Mouse (Mus musculus) small intestine, adult 2 months (tissue): Measurements from ENCODE around the gene Pepd. TPM values are rescaled to one million over a fixed set of nuclear protein-coding genes. Genes with fewer than 3 reads are reported as not detected.

ENCODE experiments used
- H3K27ac ChIP-seq: fragments of 200-500 bp; 2 replicates; pipeline ENCODE4 v1.5.1; 2012; ENCODE audit warnings: low read depth, low read length, control low read depth, inconsistent platforms; ENCODE audit not compliant: insufficient read depth
- H3K27me3 ChIP-seq: fragments of 200-500 bp; 2 replicates; pipeline ENCODE4 v1.6.1; 2012; ENCODE audit warnings: mild to moderate bottlenecking, moderate library complexity, low read length, inconsistent platforms; ENCODE audit not compliant: control insufficient read depth, insufficient read depth
- H3K36me3 ChIP-seq: fragments of 200-500 bp; 2 replicates; pipeline ENCODE4 v1.6.1; 2012; ENCODE audit warnings: mild to moderate bottlenecking, low read length, control low read depth, inconsistent platforms; ENCODE audit not compliant: control insufficient read depth, insufficient read depth
- H3K4me1 ChIP-seq: fragments of 200-500 bp; 2 replicates; pipeline ENCODE4 v1.6.1; 2012; ENCODE audit warnings: low read length, inconsistent platforms, mixed read lengths; ENCODE audit not compliant: control insufficient read depth, insufficient read depth, insufficient read length
- H3K4me3 ChIP-seq: fragments of 200-500 bp; 2 replicates; pipeline ENCODE4 v1.5.1; 2012; ENCODE audit warnings: low read depth, mild to moderate bottlenecking, control low read depth, inconsistent platforms, low read length, moderate library complexity
- CTCF ChIP-seq: fragments of 200-500 bp; IDR thresholded peaks from 2 replicates; pipeline ENCODE4 v1.5.1; 2012; ENCODE audit warnings: low read depth, mild to moderate bottlenecking, control low read depth, inconsistent platforms, low read length, moderate library complexity, mixed read lengths; ENCODE audit not compliant: insufficient replicate concordance, insufficient read length; ENCODE audit errors: extremely low read depth
- POLR2A ChIP-seq: fragments of 200-500 bp; IDR thresholded peaks from 2 replicates; pipeline ENCODE4 v1.6.1; 2012; ENCODE audit warnings: low read depth, mild to moderate bottlenecking, control low read depth, inconsistent platforms, low read length, moderate library complexity
- WGBS: fragments of 180-500 bp; shearing (Covaris S2); methylation state at CpG from one replicate; pipeline ENCODE4 v1.1.7; 2018; 5-methylcytosine and 5-hydroxymethylcytosine counted together
- polyA plus RNA-seq: library from polyadenylated mRNA; depleted of rRNA; stranded (reverse); fragments of >200 nt; gene quantifications from 2 replicates; pipeline ENCODE4 v1.2.3, GENCODE M21; 2012

The Pepd gene
- polyA plus RNA-seq, 1 experiment, result 1,106 TPM

- Histone ChIP-seq H3K27ac (no peak overlapping the region), H3K36me3 (peaks cover 24% of the 10 kb centered on the region), H3K27me3 (no peaks in the 10 kb centered on the region), H3K4me3 (no peak overlapping the region), H3K4me1 (peaks cover 13% of the 10 kb centered on the region)
- 86% methylated on average over 4 of the region's 4 CpGs for WGBS
- TF ChIP-seq CTCF (no peak), POLR2A (no peak)
These were observed 111.1 kb downstream of the Pepd start for GRCm38 (mm10) chr7:35023251-35023650.

- Histone ChIP-seq H3K36me3 (peaks cover 24% of the 10 kb centered on the region), H3K27me3 (no peaks in the 10 kb centered on the region), H3K4me3 (no peak overlapping the region), H3K27ac (no peak overlapping the region), H3K4me1 (peaks cover 15% of the 10 kb centered on the region)
- WGBS, result 73% methylated on average over 1 of the region's 1 CpGs
- TF ChIP-seq POLR2A, result no peak
- no peak for TF ChIP-seq CTCF
These were observed 112.2 kb downstream of the Pepd start for GRCm38 (mm10) chr7:35024426-35024825.

- Histone ChIP-seq H3K4me3 (no peak overlapping the region), H3K27ac (no peak overlapping the region), H3K4me1 (peaks cover 26% of the 10 kb centered on the region), H3K27me3 (no peaks in the 10 kb centered on the region), H3K36me3 (peaks cover 26% of the 10 kb centered on the region)
- 44% methylated on average over 5 of the region's 5 CpGs for WGBS
- TF ChIP-seq POLR2A (no peak), CTCF (peak; percentile 93)
These were observed 113.5 kb downstream of the Pepd start for GRCm38 (mm10) chr7:35025409-35026275.

- TF ChIP-seq POLR2A (no peak), CTCF (no peak)
- WGBS, result 69% methylated on average over 4 of the region's 4 CpGs
- Histone ChIP-seq H3K4me1 (peaks cover 26% of the 10 kb centered on the region), H3K27me3 (no peaks in the 10 kb centered on the region), H3K36me3 (peaks cover 23% of the 10 kb centered on the region), H3K4me3 (no peak overlapping the region), H3K27ac (no peak overlapping the region)
These were observed 114.1 kb downstream of the Pepd start for GRCm38 (mm10) chr7:35026276-35026630.

GRCm38 (mm10) chr7:35026838-35027291 is 114.7 kb downstream of the Pepd start:
- TF ChIP-seq CTCF (peak; percentile 71; the same call in 1 of the 2 replicates), POLR2A (no peak)
- 44% methylated on average over 3 of the region's 3 CpGs for WGBS
- Histone ChIP-seq H3K27me3 (no peaks in the 10 kb centered on the region), H3K27ac (peak overlapping the region; percentile 99), H3K4me3 (peak overlapping the region; percentile 68), H3K4me1 (peaks cover 26% of the 10 kb centered on the region), H3K36me3 (peaks cover 24% of the 10 kb centered on the region)

- 36% methylated on average over 9 of the region's 9 CpGs for WGBS
- peak overlapping the region; percentile 99 for H3K27ac ChIP-seq
These were observed 115.7 kb downstream of the Pepd start for GRCm38 (mm10) chr7:35027801-35028420.

GRCm38 (mm10) chr7:35028559-35028958 is 116.4 kb downstream of the Pepd start:
- Histone ChIP-seq H3K4me3 (peak overlapping the region; percentile 68), H3K27me3 (no peaks in the 10 kb centered on the region), H3K27ac (peak overlapping the region; percentile 99), H3K4me1 (peaks cover 26% of the 10 kb centered on the region), H3K36me3 (peaks cover 34% of the 10 kb centered on the region)
- 16% methylated on average over 16 of the region's 16 CpGs for WGBS
- TF ChIP-seq POLR2A (no peak), CTCF (no peak)

More at GRCm38 (mm10) chr7:35027801-35028420, 115.7 kb downstream of the Pepd start:
- Histone ChIP-seq H3K4me1 (peaks cover 26% of the 10 kb centered on the region), H3K4me3 (peak overlapping the region; percentile 68), H3K27me3 (no peaks in the 10 kb centered on the region), H3K36me3 (peaks cover 31% of the 10 kb centered on the region)
- TF ChIP-seq POLR2A (no peak), CTCF (no peak)
